Mouse (Mus musculus) liver, postnatal 0 days (tissue): ENCODE measurements around the gene Chit1. TPM values are rescaled to one million over a fixed set of nuclear protein-coding genes. Genes with fewer than 3 reads are reported as not detected.

Experiments
- ATAC-seq: fragments of 200-750 bp; cut with Nextera tagmentation; 2 replicates; pipeline ENCODE4 v1.8.0; 2017; ENCODE audit warnings: mild to moderate bottlenecking, moderate library complexity
- DNase-seq: peaks from one replicate; pipeline ENCODE4 v3.0.0-alpha.2; 2016
- H3K27ac ChIP-seq: fragments of 300-500 bp; sonication (generic); 2 replicates; pipeline ENCODE4 v1.5.1; 2014; ENCODE audit warnings: antibody characterized with exemption, moderate library complexity, mild to moderate bottlenecking, low read depth
- H3K27me3 ChIP-seq: fragments of 300-500 bp; sonication (generic); 2 replicates; pipeline ENCODE4 v1.6.1; 2014; ENCODE audit warnings: low read length, control low read depth, mixed read lengths; ENCODE audit not compliant: insufficient read depth
- H3K36me3 ChIP-seq: fragments of 300-500 bp; sonication (generic); replicated peaks from 2 replicates; pipeline ENCODE4 v1.6.1; 2014; ENCODE audit warnings: mild to moderate bottlenecking, control low read depth, low read length, moderate library complexity, mixed read lengths; ENCODE audit not compliant: insufficient read depth
- H3K4me1 ChIP-seq: fragments of 300-500 bp; sonication (generic); 2 replicates; pipeline ENCODE4 v1.6.1; 2014; ENCODE audit warnings: antibody characterized with exemption, mild to moderate bottlenecking, control low read depth; ENCODE audit not compliant: insufficient read depth
- H3K4me2 ChIP-seq: fragments of 300-500 bp; sonication (generic); 2 replicates; pipeline ENCODE4 v1.6.1; 2014; ENCODE audit warnings: low read depth, mild to moderate bottlenecking, low read length, moderate library complexity, mixed read lengths
- H3K4me3 ChIP-seq: fragments of 300-500 bp; sonication (generic); 2 replicates; pipeline ENCODE4 v1.5.1; 2014; ENCODE audit warnings: low read depth, low read length
- H3K9ac ChIP-seq: fragments of 300-500 bp; sonication (generic); replicated peaks from 2 replicates; pipeline ENCODE4 v1.6.1; 2014; ENCODE audit warnings: mild to moderate bottlenecking, moderate library complexity
- H3K9me3 ChIP-seq: fragments of 300-500 bp; sonication (generic); 2 replicates; pipeline ENCODE4 v1.6.1; 2016; ENCODE audit warnings: mild to moderate bottlenecking, control low read depth, low read length, mixed read lengths
- CTCF ChIP-seq: sonication (generic); IDR thresholded peaks from 2 replicates; pipeline ENCODE4 v1.5.1; 2016; ENCODE audit warnings: antibody characterized with exemption, low read depth
- EP300 ChIP-seq: IDR thresholded peaks from 2 replicates; pipeline ENCODE4 v1.6.1; 2016; ENCODE audit warnings: antibody characterized with exemption, low read depth, mild to moderate bottlenecking
- WGBS: fragments of 180-500 bp; shearing (Covaris S2); extraction: QIAGEN DNeasy Blood & Tissue Kit; methylation state at CpG from one replicate; pipeline ENCODE4 v1.1.7; 2014; ENCODE audit not compliant: insufficient replicate concordance; 5-methylcytosine and 5-hydroxymethylcytosine counted together
- polyA plus RNA-seq: library from polyadenylated mRNA; unstranded; fragments of >200 nt; fragmentation: Nextera tagmentation; extraction: Ambion mirVana; gene quantifications from 2 replicates; pipeline ENCODE4 v1.2.1, GENCODE M21; 2015

Gene Chit1
- polyA plus RNA-seq, 1 experiment from 2014 or later = 0.26 TPM

- Histone ChIP-seq H3K4me3 (peak overlapping the region; percentile 79), H3K4me1 (peaks cover 64% of the 10 kb centered on the region), H3K27me3 (no peaks in the 10 kb centered on the region), H3K36me3 (peaks cover 39% of the 10 kb centered on the region), H3K4me2 (peak overlapping the region; percentile 80), H3K27ac (peak overlapping the region; percentile 75), H3K9ac (peak overlapping the region; percentile 81), H3K9me3 (no peaks in the 10 kb centered on the region)
- DNase-seq = peak; percentile 79
- peak; percentile 37; the same call in 1 of the 2 replicates for TF ChIP-seq EP300
- no peak for TF ChIP-seq CTCF
- peak; percentile 7; the same call in 1 of the 2 replicates for ATAC-seq
- WGBS = 3% methylated on average over 19 of the region's 19 CpGs
These were observed 32.8 kb upstream of the Chit1 start for GRCm38 (mm10) chr1:134078061-134078795.

GRCm38 (mm10) chr1:134078802-134079476 lies 32.1 kb upstream of the Chit1 start, which contains the start of gene Btg2:
TSS of gene Btg2 (minus strand) at chr1:134079120.
- Histone ChIP-seq H3K9ac (peak within 1 kb of the TSS; percentile 81), H3K4me2 (peak within 1 kb of the TSS; percentile 80), H3K4me3 (peak within 1 kb of the TSS; percentile 79), H3K9me3 (no peaks in the 10 kb centered on the region), H3K27me3 (no peaks in the 10 kb centered on the region), H3K27ac (peak within 1 kb of the TSS; percentile 75), H3K4me1 (peaks cover 66% of the 10 kb centered on the region), H3K36me3 (peaks cover 39% of the 10 kb centered on the region)
- WGBS = 0% methylated on average over 50 of the region's 62 CpGs
- peak; percentile 18; the same call in 1 of the 2 replicates for TF ChIP-seq CTCF
- TF ChIP-seq EP300 = peak; percentile 78; the same call in 1 of the 2 replicates
- DNase-seq = peak; percentile 99
- peak; percentile 92 for ATAC-seq

GRCm38 (mm10) chr1:134079477-134080163 lies 31.4 kb upstream of the Chit1 start:
- H3K36me3 ChIP-seq = peaks cover 34% of the 10 kb centered on the region
- TF ChIP-seq CTCF (no peak), EP300 (peak; percentile 7; the same call in 1 of the 2 replicates)
- DNase-seq (peak; percentile 53), ATAC-seq (peak; percentile 3; the same call in 1 of the 2 replicates)
- no peaks in the 10 kb centered on the region for H3K9me3 ChIP-seq
- H3K9ac ChIP-seq = peak overlapping the region; percentile 57
- peak overlapping the region; percentile 70 for H3K27ac ChIP-seq
- H3K4me1 ChIP-seq = peaks cover 63% of the 10 kb centered on the region
- no peaks in the 10 kb centered on the region for H3K27me3 ChIP-seq
- H3K4me2 ChIP-seq = peak overlapping the region; percentile 67
- WGBS = 3% methylated on average over 9 of the region's 9 CpGs
- H3K4me3 ChIP-seq = peak overlapping the region; percentile 79

- H3K27me3 ChIP-seq = no peaks in the 10 kb centered on the region
- no peak overlapping the region for H3K4me3 ChIP-seq
- peak overlapping the region; percentile 70 for H3K27ac ChIP-seq
- ATAC-seq (no peak), DNase-seq (no peak)
- peak overlapping the region; percentile 67; the same call in 1 of the 2 replicates for H3K4me2 ChIP-seq
- H3K36me3 ChIP-seq = peaks cover 26% of the 10 kb centered on the region
- peaks cover 63% of the 10 kb centered on the region for H3K4me1 ChIP-seq
- no peaks in the 10 kb centered on the region for H3K9me3 ChIP-seq
- 53% methylated on average over 4 of the region's 4 CpGs for WGBS
- 0 out of 2 replicates have a peak overlapping the region, but pooled peaks have one; percentile 24 for H3K9ac ChIP-seq
- TF ChIP-seq EP300 (no peak), CTCF (no peak)
These were observed 30.6 kb upstream of the Chit1 start for GRCm38 (mm10) chr1:134080406-134080805.

- WGBS = 77% methylated on average over 5 of the region's 5 CpGs
- Histone ChIP-seq H3K9me3 (no peaks in the 10 kb centered on the region), H3K36me3 (peaks cover 21% of the 10 kb centered on the region), H3K4me2 (peak overlapping the region; percentile 13; the same call in 1 of the 2 replicates), H3K4me1 (peaks cover 63% of the 10 kb centered on the region), H3K27me3 (no peaks in the 10 kb centered on the region), H3K27ac (peak overlapping the region; percentile 70; the same call in 1 of the 2 replicates), H3K9ac (0 out of 2 replicates have a peak overlapping the region, but pooled peaks have one; percentile 24), H3K4me3 (no peak overlapping the region)
- TF ChIP-seq EP300 (no peak), CTCF (no peak)
- no peak for DNase-seq
- no peak for ATAC-seq
These were observed 30.1 kb upstream of the Chit1 start for GRCm38 (mm10) chr1:134080881-134081450.
